Mouse (Mus musculus): ENCODE results near the gene Zfp275. TPM values are rescaled to one million over a fixed set of nuclear protein-coding genes. Genes with fewer than 3 reads are reported as not detected.
"Not testable (repeated sequence)": the region's sequence is repeated elsewhere in the genome, so short reads cannot be mapped to it uniquely, and the experiment has no call there.

Gene Zfp275
- polyA plus RNA-seq, 1 experiment = 2.3 TPM

DNA sequence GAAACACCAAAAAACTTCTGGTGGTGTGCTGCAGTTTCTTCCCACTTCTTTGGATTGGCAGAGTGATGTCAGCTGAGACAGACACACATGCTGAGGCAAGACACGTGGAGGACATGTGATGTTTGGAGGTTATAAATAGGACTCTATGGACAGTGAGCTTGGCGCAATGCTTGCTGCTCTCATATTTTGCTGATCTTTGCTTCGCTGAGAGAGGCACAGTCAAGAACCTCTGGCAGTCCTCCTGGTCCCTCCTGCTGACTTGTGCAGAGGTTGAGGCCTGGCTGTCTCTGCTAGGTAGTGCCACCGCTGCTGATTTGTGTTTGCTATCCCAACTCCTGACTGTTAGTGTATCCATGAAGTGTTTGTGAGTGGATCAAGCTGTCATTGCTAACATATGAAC is 49.1 kb downstream of the Zfp275 start:
- TF ChIP-seq GATA1 (IDR thresholded peaks at IDR 0.05; ENCODE audit: low read length) = no peak

DNA sequence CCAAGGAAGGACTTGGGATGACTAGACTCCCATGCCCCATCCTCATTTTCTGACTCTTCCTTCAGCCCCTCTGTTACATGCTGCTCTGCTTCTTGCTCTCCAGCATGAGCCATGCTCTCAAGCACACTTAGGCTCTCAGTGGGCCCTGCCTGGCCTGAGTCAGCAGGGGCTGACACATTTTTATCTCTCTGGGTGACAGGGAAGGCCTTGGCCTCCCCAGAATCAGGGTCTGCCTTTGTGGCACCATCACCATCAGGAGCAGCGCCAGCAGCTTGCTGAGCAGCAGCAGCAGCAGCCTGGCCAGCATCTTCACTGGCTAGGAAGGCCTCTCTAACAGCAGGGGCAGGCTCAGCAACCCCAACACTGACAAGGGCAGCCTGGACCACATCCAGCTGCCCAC is 54.0 kb downstream of the Zfp275 start:
- no peak for TF ChIP-seq GATA1 (IDR thresholded peaks at IDR 0.05; ENCODE audit: low read length)

DNA sequence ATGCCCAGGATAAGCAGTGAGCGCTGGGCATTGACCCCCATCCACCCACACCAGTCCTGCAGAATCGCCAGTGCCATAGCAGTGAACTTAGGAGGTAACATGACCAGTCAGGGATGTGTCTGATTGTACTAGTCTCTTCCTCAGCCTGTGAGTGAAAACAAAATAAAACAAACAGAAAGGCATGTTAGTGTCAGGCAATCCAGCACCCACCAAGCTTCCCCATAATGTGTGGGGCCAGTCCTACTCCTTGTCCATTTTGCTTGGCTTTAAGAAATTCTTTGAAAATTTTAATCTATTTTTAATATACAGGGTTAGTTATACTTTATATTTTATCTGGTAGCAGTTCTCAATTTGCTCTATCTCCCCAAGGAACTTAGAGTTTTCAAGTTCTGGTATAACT is 56.2 kb downstream of the Zfp275 start, which contains the start of gene Gm18336:
Gm18336 (minus strand) TSS at position 101 of the 400 bp plus-strand sequence.
- not testable (repeated sequence) for TF ChIP-seq GATA1 (IDR thresholded peaks at IDR 0.05; ENCODE audit: low read length)

DNA sequence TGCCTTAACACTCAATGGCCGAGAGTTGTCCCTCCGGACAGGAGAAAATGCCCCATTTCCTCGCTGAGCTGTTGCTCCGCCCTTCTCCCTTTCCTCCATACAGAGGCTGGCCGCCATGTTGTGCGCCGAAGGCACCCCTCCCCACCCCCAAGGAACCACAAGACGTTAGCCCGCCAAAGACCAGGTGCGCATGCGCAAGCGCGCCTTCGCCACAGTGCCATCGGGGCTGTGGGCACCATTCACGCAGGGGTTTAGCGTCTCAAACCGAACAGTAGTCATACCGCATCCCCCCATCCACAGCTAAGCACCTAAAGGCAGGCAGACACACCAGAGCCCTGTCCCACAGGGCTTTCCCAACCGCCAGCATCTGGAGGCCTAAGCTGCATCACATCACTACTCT is 58.5 kb downstream of the Zfp275 start:
- no peak for TF ChIP-seq GATA1 (IDR thresholded peaks at IDR 0.05; ENCODE audit: low read length)

DNA sequence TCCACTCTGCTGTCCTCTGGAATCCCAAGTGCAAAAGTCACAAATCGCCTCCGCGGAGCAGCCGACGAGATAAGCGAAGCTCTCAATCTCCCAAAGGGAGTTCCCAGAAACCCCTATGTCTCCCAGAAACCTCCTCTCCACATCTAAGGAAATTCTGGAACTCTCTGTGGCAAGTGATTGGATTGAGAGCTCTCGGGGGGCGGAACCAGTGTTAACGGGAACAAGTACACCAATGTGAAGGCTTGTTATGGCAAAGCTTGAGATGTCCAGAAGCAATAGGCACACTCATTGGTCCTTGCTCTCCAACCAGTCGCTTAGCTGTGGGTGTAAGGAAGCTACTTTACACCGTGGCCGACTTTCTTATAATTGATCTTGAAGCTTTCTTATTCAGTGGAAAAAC is 59.2 kb downstream of the Zfp275 start:
- no peak for TF ChIP-seq GATA1 (IDR thresholded peaks at IDR 0.05; ENCODE audit: low read length)

Other genes starting within 250 kb of the Zfp275 start
- gene Xlr3a, start 245.5 kb upstream of the Zfp275 start, polyA plus RNA-seq (2012) = not detected in 2 replicates
- not detected in 2 replicates for gene Gm14685, start 225.6 kb upstream of the Zfp275 start, polyA plus RNA-seq (2012)
- gene Xlr5b, start 193.8 kb upstream of the Zfp275 start, polyA plus RNA-seq (2012) = not detected in 2 replicates
- not detected in 2 replicates for gene DXBay18, start 193.2 kb upstream of the Zfp275 start, polyA plus RNA-seq (2012)
- not detected in 2 replicates for gene Spin2d, start 165.6 kb upstream of the Zfp275 start, polyA plus RNA-seq (2012)
- not detected in 2 replicates for gene Xlr3b, start 150.4 kb upstream of the Zfp275 start, polyA plus RNA-seq (2012)
- not detected in 2 replicates for gene Xlr4b, start 128.3 kb upstream of the Zfp275 start, polyA plus RNA-seq (2012)
- 19.2 and 21.6 TPM in 2 replicates for gene F8a, start 114.3 kb upstream of the Zfp275 start, polyA plus RNA-seq (2012)
- not detected in 2 replicates for gene Xlr4c, start 99.5 kb upstream of the Zfp275 start, polyA plus RNA-seq (2012)
- gene Xlr3c, start 77.2 kb upstream of the Zfp275 start, polyA plus RNA-seq (2012) = not detected in 2 replicates
- gene Xlr5a, start 49.6 kb upstream of the Zfp275 start, polyA plus RNA-seq (2012) = not detected in 2 replicates
- gene Xlr5c, start 49.6 kb upstream of the Zfp275 start, polyA plus RNA-seq (2012) = not detected in 2 replicates
- not detected in 2 replicates for gene Gm45015, start 5.8 kb upstream of the Zfp275 start, polyA plus RNA-seq (2012)
- gene Gm18336, start 56.1 kb downstream of the Zfp275 start, polyA plus RNA-seq (2012) = not detected in 2 replicates
- not detected in 2 replicates for gene Zfp92, start 68.5 kb downstream of the Zfp275 start, polyA plus RNA-seq (2012)
- not detected in 2 replicates for gene Trex2, start 92.7 kb downstream of the Zfp275 start, polyA plus RNA-seq (2012)
- 3.4 and 3.5 TPM in 2 replicates for gene Haus7, start 116.4 kb downstream of the Zfp275 start, polyA plus RNA-seq (2012)
- gene Bgn, start 141.0 kb downstream of the Zfp275 start, polyA plus RNA-seq (2012) = not detected in 2 replicates
- not detected in 2 replicates for gene Atp2b3, start 160.5 kb downstream of the Zfp275 start, polyA plus RNA-seq (2012)

Data from G1E-ER4 (cell line).